Mouse (Mus musculus): ENCODE measurements around the gene Kif16b. TPM values are rescaled to one million over a fixed set of nuclear protein-coding genes. Genes with fewer than 3 reads are reported as not detected.

Gene Kif16b
- total and polyA plus RNA-seq, 2 experiments from 2014 or later: 11.7 to 38.1 TPM

GRCm38 (mm10) chr2:142599235-142599634, 302.1 kb downstream of the Kif16b start:
- H3K4me2 ChIP-seq (ENCODE audit: low read depth, low read length): no peak overlapping the region
- H3K9ac ChIP-seq (replicated peaks; ENCODE audit: low read depth, low read length): no peak overlapping the region
- H3K36me3 ChIP-seq (replicated peaks; ENCODE audit: control insufficient read depth, insufficient read depth, low read length): no peaks in the 10 kb centered on the region
- no peak for ATAC-seq (ENCODE audit: insufficient read depth, low read depth)
- DNase-seq (ENCODE audit: low spot score): no peak
- H3K27me3 ChIP-seq (ENCODE audit: control insufficient read depth, insufficient read depth, low read length): 0 out of 2 replicates have a peak, but pooled peaks cover 9% of the 10 kb centered on the region
- no peak for TF ChIP-seq EP300 (IDR thresholded peaks at IDR 0.05; ENCODE audit: low read depth)
- TF ChIP-seq CTCF (IDR thresholded peaks at IDR 0.05; ENCODE audit: low read depth): no peak
- 0 out of 2 replicates have a peak, but pooled peaks cover 7% of the 10 kb centered on the region for H3K4me1 ChIP-seq (ENCODE audit: control insufficient read depth, insufficient read depth)
- H3K4me3 ChIP-seq (ENCODE audit: low read depth, low read length): no peak overlapping the region
- WGBS: 86% methylated on average over 4 of the region's 4 CpGs
- H3K9me3 ChIP-seq (replicated peaks; ENCODE audit: control insufficient read depth, low read length): no peaks in the 10 kb centered on the region
- no peak overlapping the region for H3K27ac ChIP-seq (ENCODE audit: low read depth)

- no peak overlapping the region for H3K27ac ChIP-seq (ENCODE audit: low read depth)
- no peak overlapping the region for H3K4me3 ChIP-seq (ENCODE audit: low read depth, low read length)
- WGBS: 45% methylated on average over 17 of the region's 17 CpGs
- 0 out of 2 replicates have a peak, but pooled peaks cover 9% of the 10 kb centered on the region for H3K27me3 ChIP-seq (ENCODE audit: control insufficient read depth, insufficient read depth, low read length)
- ATAC-seq (ENCODE audit: insufficient read depth, low read depth) (no peak), DNase-seq (ENCODE audit: low spot score) (no peak)
- no peak overlapping the region for H3K4me2 ChIP-seq (ENCODE audit: low read depth, low read length)
- 0 out of 2 replicates have a peak, but pooled peaks cover 7% of the 10 kb centered on the region for H3K4me1 ChIP-seq (ENCODE audit: control insufficient read depth, insufficient read depth)
- no peak for TF ChIP-seq CTCF (IDR thresholded peaks at IDR 0.05; ENCODE audit: low read depth)
- no peak for TF ChIP-seq EP300 (IDR thresholded peaks at IDR 0.05; ENCODE audit: low read depth)
- no peaks in the 10 kb centered on the region for H3K9me3 ChIP-seq (replicated peaks; ENCODE audit: control insufficient read depth, low read length)
- no peak overlapping the region for H3K9ac ChIP-seq (replicated peaks; ENCODE audit: low read depth, low read length)
- no peaks in the 10 kb centered on the region for H3K36me3 ChIP-seq (replicated peaks; ENCODE audit: control insufficient read depth, insufficient read depth, low read length)
Observed at GRCm38 (mm10) chr2:142596176-142597170, 304.9 kb downstream of the Kif16b start.

GRCm38 (mm10) chr2:142590938-142591337, 310.4 kb downstream of the Kif16b start:
- DNase-seq (ENCODE audit: low spot score): peak; percentile 26
- no peak for ATAC-seq (ENCODE audit: insufficient read depth, low read depth)
- Histone ChIP-seq H3K4me2 (ENCODE audit: low read depth, low read length) (no peak overlapping the region), H3K27me3 (ENCODE audit: control insufficient read depth, insufficient read depth, low read length) (0 out of 2 replicates have a peak, but pooled peaks cover 9% of the 10 kb centered on the region), H3K4me3 (ENCODE audit: low read depth, low read length) (no peak overlapping the region), H3K27ac (ENCODE audit: low read depth) (no peak overlapping the region), H3K36me3 (replicated peaks; ENCODE audit: control insufficient read depth, insufficient read depth, low read length) (no peaks in the 10 kb centered on the region), H3K9ac (replicated peaks; ENCODE audit: low read depth, low read length) (no peak overlapping the region), H3K9me3 (replicated peaks; ENCODE audit: control insufficient read depth, low read length) (no peaks in the 10 kb centered on the region), H3K4me1 (ENCODE audit: control insufficient read depth, insufficient read depth) (peaks cover 8% of the 10 kb centered on the region)
- TF ChIP-seq EP300 (IDR thresholded peaks at IDR 0.05; ENCODE audit: low read depth) (no peak), CTCF (IDR thresholded peaks at IDR 0.05; ENCODE audit: low read depth) (no peak)

- 70% methylated on average over 6 of the region's 6 CpGs for WGBS
- Histone ChIP-seq H3K27ac (ENCODE audit: low read depth) (no peak overlapping the region), H3K36me3 (replicated peaks; ENCODE audit: control insufficient read depth, insufficient read depth, low read length) (no peaks in the 10 kb centered on the region), H3K4me3 (ENCODE audit: low read depth, low read length) (no peak overlapping the region), H3K4me2 (ENCODE audit: low read depth, low read length) (no peak overlapping the region), H3K9me3 (replicated peaks; ENCODE audit: control insufficient read depth, low read length) (no peaks in the 10 kb centered on the region), H3K27me3 (ENCODE audit: control insufficient read depth, insufficient read depth, low read length) (0 out of 2 replicates have a peak, but pooled peaks cover 8% of the 10 kb centered on the region), H3K4me1 (ENCODE audit: control insufficient read depth, insufficient read depth) (peaks cover 8% of the 10 kb centered on the region), H3K9ac (replicated peaks; ENCODE audit: low read depth, low read length) (no peak overlapping the region)
- TF ChIP-seq CTCF (IDR thresholded peaks at IDR 0.05; ENCODE audit: low read depth): no peak
- TF ChIP-seq EP300 (IDR thresholded peaks at IDR 0.05; ENCODE audit: low read depth): no peak
- DNase-seq (ENCODE audit: low spot score) (no peak), ATAC-seq (ENCODE audit: insufficient read depth, low read depth) (no peak)
Observed at GRCm38 (mm10) chr2:142590284-142590724, 311.0 kb downstream of the Kif16b start.

GRCm38 (mm10) chr2:142589403-142590283, 311.7 kb downstream of the Kif16b start:
- TF ChIP-seq CTCF (IDR thresholded peaks at IDR 0.05; ENCODE audit: low read depth) (no peak), EP300 (IDR thresholded peaks at IDR 0.05; ENCODE audit: low read depth) (no peak)
- H3K4me1 ChIP-seq (ENCODE audit: control insufficient read depth, insufficient read depth): peaks cover 8% of the 10 kb centered on the region
- H3K36me3 ChIP-seq (replicated peaks; ENCODE audit: control insufficient read depth, insufficient read depth, low read length): no peaks in the 10 kb centered on the region
- H3K27ac ChIP-seq (ENCODE audit: low read depth): no peak overlapping the region
- WGBS: 85% methylated on average over 14 of the region's 14 CpGs
- DNase-seq (ENCODE audit: low spot score) (no peak), ATAC-seq (ENCODE audit: insufficient read depth, low read depth) (no peak)
- H3K4me3 ChIP-seq (ENCODE audit: low read depth, low read length): no peak overlapping the region
- H3K27me3 ChIP-seq (ENCODE audit: control insufficient read depth, insufficient read depth, low read length): 0 out of 2 replicates have a peak, but pooled peaks cover 3% of the 10 kb centered on the region
- no peak overlapping the region for H3K9ac ChIP-seq (replicated peaks; ENCODE audit: low read depth, low read length)
- no peak overlapping the region for H3K4me2 ChIP-seq (ENCODE audit: low read depth, low read length)
- no peaks in the 10 kb centered on the region for H3K9me3 ChIP-seq (replicated peaks; ENCODE audit: control insufficient read depth, low read length)
